Mouse (Mus musculus): Measurements from ENCODE around the gene Gpx1.
"Not testable (repeated sequence)": the region's sequence is repeated elsewhere in the genome, so short reads cannot be mapped to it uniquely, and the experiment has no call there.

GRCm38 (mm10) chr9:108322054-108322453 lies 16.6 kb upstream of the Gpx1 start:
- TF ChIP-seq POLR2A (IDR thresholded peaks at IDR 0.05; ENCODE audit: borderline replicate concordance, extremely low read depth, insufficient read depth, insufficient read length, poor library complexity, severe bottlenecking); CTCF (IDR thresholded peaks at IDR 0.05; ENCODE audit: borderline replicate concordance, extremely low read depth, insufficient read depth, insufficient read length): not testable (repeated sequence)

Data from brain, embryonic 14.5 days (tissue).